Mouse (Mus musculus) cerebellum, adult 9-11 months (tissue): ENCODE results near the gene Ptprm.

Experiments
- DNase-seq: peaks from one replicate; pipeline ENCODE4 v3.0.0; 2022

The Ptprm gene

DNA sequence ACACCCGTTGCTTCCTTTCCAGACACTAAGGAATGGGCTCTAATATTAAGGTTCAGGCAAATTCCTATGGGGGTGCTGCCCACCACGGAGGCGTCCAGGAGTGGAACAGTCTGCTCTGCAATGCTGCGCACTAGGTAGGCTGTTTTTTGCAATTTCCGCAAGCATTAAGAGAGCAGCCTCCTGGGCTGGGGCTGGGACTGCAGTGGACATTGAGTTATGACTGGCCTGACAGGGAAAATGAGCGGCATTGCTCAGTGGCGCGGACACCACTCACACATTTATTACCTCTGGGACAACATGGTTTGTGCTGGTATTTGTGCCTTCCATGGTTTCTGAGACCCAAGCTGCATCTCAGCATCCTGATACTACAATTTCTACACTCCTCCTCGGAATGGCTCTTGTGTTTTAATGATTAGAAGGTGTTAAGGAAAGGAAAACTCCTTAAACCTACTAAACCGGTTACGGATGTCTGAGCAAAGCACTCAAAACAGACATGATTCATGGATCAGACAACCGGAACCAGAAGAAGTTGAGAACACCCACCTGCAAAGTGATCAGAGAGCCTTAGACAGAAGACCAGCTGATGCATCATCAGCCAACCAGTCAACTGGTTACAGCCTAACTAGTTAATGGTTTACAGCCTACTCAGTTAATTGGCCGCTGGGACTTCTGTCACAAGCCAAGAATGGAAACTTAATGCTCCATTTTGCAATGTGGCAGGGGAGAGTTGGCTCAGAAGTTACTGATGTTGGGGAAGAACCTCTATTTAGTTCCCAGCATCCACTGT is 76.9 kb downstream of the Ptprm start:
- no peak for DNase-seq

DNA sequence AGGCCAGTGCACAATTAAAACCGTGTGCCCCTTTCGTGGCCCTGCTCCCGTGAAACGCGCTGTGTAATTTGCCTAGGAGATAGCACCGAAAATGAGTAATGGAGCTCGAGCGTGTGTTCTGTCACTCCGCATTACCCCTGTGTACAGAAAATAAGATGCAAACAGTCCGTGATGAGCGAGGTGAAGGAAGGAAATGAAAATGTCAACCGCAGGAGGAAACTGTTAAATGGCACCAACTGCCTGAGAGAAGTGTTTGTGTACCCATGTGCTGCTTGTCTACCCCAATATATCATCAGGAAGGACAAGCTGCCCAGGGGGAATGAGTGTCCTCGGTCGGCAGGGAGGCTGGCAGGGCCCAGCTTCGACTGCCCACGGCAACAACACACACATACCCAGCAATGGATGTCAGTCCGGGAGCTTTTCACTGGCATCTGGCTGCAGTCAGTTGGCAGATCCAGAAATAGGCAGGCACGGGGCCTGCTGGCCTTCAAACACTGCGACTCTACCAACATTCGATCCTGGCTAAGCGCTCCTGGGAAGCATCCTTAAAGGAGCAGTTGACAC is 79.6 kb downstream of the Ptprm start:
- DNase-seq: peak; percentile 66

DNA sequence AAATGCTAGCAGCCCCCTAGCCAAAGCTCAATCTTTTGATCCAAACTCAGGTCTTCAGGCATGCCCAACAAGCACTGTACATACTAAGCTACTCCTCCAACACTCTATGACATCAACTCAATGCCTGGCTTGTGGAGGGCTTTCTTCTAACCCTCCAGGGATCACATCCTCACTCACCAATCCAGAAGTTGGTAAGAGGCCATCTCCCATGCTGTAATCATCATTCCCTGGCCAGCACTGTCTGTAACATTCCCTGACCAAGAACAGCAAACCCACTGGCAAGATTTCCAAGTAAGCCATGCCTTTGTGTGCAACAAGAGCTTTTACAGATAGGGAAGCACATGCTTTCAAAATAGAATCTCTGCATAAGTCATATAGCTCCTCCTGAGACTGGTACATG is 81.3 kb downstream of the Ptprm start:
- no peak for DNase-seq

DNA sequence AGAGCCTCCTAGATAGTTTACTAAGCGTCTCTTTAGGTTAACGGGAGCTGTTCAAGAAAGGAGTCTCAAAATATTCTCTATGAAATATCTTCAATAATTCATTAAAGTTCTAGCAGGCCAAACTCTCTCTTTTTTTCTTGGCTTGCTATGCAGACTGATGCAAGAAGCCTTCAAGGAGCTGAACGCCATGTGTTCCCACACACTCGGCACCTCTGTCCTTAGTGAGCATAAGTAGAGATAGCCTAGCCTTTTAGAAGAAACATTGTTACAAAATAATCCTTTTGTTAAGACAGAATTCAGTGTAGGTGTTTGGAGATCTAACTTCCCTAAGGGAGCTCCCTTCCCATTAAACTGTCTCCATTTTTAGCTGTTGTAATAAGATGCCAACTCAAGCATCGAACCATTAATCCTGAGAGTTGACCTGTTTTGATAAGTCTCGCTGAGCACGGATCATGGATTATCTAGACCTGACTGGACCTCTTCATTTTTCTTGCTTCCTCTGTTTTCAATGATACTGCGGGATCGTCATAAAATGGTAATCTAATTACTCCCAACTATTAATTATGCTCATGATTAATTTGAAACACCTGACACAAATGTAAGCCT is 85.7 kb downstream of the Ptprm start:
- DNase-seq: no peak

DNA sequence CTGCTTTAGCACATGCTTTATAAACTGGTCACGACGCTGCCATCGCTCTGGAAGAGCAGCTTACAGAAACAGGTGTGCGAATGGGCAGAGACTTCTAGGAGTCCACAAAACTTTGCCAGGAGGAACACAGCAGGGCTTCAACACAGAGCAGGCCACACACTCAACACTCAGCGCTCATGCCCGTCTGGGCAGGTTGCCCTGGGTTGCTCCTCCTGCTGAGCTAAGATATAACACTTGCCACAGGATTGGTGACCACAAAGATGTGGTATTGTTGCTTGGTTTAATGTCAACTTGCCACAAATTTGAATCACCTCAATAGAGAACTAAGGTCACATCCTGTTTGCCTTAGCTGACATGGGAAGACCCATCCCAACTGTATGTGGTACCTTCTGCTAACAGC is 88.0 kb downstream of the Ptprm start:
- no peak for DNase-seq

DNA sequence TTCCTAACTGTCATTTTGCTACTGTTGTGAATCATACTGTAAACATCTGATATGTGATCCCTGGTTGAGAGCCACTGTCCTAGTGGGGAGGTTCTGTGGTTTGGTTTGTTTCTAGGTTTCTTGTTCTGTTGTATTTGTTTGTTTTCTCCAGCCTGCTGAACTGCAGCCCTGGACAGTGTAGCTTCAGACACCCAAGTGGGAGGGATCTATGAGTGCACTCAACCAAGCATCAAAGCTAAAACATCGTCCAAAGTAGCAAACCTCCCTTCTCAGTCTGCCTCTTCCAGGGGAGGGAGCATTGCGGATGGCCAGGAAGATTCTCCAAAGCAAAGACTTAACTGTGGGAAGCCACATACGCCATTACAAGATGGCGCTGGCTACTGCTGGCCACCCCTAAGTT is 88.7 kb downstream of the Ptprm start:
- DNase-seq: no peak

DNA sequence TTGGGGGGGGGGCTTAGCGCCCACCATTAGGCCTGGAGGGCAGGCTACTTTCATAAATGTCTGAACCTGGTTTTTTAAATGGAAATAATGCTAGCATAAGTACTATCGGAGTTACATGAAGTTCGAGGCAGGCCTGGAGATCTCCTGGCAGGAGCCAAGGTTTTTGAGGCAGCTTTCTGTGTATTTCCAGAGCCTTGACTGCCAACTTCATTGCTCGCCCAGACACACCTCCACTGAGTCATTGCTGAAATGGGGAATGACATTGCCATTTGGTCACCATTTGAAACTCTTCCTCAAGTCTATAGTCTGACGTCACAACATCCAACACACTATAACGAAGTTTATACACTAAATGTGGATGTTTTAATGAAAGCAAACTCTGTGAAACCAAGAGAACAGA is 89.5 kb downstream of the Ptprm start:
- no peak for DNase-seq

DNA sequence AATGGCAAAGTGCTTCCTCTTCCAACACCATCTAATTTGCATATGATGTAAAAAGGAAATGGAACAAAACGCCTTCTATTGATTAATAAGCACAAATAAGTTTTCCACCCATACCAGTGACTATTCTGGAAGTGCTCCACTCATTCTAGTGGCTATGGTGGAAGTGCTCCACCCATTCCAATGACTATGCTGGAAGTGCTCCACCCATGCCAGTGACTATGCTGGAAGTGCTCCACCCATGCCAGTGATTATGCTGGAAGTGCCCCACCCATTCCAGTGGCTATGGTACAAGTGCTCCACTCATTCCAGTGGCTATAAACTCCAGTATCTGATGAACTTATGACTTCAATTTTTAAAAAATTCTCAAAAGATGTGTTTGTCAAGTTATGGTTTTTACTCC is 91.2 kb downstream of the Ptprm start:
- DNase-seq: no peak

DNA sequence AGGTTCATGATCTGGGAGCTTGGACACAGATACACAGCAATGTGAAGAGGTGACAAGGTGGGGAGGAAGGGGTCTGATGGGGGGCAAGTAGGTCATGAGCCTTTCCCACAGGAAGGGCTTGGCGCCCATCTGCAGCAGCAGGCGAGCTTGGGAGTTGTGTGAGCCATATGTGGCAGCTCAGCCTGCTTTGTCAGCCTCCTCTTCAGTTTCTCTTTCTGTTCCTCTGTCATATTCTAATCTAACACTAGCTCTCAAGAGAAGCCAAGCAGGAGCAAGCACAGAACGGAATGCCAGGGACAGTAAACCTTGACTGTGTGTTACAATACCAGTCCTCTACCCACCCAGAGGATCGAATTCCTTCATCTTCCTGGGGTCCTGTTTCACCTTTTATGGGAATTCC is 94.2 kb downstream of the Ptprm start:
- DNase-seq: no peak

DNA sequence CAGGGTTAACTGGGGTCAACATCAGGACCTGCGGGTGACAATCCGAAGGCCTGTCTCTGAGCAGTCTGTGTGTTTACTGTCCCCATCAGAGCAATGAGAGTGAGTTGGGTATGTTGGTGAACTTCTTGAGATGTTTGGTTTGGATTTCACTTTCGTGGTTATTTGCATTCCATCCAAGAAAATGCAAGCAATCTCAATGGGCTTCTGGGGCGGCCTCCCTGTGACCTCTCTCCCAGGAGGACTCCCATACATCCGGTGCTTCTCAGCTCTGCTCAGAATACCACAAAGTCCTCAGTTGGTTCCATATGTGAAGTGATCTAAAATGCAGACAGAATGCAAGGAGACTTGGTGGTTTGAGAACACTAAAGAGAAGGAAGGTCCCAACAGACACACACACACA is 96.5 kb downstream of the Ptprm start:
- no peak for DNase-seq

DNA sequence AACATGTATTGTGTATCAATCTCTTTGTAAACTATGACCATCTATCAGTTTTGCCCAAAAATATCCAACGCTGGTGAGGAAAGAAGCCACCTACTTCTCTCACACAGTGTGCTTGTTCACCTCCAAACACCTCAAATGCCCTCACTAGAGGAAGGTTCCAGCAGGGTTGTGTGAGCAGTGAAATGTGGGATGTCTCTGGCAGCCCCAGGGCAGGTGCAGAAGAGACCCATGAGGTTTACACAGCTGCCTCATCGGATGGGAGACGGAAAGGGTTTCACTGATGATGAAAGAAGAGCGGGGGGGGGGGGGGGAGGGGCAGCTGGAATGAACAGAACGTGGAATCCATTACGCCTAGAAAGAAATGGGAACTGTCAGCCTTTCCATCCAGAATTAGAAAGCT is 98.1 kb downstream of the Ptprm start:
- DNase-seq: no peak

DNA sequence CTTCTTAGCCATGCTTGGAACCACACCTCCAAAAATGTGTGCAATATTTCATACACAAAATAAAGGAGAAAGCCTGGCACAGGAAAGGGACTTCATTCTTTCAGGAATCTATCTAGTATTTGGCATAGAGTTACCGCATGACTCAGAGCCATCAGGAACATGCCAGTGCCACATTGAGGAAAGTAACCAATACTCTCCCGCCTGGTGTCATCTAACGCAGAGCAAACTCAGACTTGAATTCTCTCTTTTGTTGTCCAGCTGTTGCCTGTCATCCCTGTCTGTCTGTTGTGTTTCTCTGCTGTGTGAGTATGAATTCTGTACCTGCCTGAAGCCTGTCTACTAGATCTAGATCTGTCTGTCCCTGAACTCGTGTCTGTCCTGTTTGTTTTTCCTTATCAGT is 100.8 kb downstream of the Ptprm start:
- DNase-seq: no peak

DNA sequence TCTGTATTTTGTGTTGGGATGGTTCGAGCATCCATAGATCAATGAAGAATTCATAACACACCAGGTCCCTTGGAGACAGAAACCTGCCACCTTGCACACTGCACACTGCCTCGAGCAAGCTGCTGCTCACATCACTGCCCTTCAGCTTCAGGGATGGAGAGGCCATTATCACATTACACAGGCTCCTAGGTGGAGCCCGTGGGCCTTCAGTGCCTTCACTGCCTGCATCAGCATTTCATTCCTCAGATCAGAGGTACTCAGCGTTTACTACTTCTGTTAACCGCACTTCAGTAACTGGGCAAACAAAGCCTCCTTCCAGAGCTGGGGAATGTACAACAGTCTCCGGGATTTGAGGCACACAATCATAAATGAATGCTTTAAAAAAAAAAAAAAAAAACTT is 101.3 kb downstream of the Ptprm start:
- no peak for DNase-seq

DNA sequence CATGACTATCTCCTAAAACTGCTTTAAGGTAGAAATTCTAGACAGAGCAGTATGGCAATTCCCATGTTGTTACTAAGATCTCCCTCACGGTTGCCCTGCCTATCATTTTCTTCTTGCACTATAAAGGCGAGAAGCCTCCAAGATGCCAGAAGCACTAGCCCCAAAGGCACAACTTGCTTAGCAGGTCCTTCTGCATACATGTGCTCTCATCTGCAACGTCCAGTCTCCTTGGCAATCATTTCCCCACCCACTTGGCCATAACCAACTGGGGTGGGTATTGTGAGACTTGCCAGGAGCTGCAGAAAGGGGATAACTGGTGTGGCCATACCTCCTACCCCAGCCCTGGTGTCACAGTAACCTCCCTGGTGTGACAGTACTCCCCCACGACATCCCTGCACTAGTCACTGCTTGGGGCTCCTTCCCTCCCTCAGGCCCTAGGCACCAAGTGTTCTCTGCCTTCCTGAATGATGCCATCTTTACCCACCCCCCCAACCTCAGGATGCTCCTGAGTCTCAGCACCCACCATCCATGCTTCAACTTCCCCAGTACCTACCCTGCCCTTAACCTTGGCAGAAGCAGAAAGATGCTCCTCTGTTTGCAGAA is 108.9 kb downstream of the Ptprm start:
- DNase-seq: no peak

DNA sequence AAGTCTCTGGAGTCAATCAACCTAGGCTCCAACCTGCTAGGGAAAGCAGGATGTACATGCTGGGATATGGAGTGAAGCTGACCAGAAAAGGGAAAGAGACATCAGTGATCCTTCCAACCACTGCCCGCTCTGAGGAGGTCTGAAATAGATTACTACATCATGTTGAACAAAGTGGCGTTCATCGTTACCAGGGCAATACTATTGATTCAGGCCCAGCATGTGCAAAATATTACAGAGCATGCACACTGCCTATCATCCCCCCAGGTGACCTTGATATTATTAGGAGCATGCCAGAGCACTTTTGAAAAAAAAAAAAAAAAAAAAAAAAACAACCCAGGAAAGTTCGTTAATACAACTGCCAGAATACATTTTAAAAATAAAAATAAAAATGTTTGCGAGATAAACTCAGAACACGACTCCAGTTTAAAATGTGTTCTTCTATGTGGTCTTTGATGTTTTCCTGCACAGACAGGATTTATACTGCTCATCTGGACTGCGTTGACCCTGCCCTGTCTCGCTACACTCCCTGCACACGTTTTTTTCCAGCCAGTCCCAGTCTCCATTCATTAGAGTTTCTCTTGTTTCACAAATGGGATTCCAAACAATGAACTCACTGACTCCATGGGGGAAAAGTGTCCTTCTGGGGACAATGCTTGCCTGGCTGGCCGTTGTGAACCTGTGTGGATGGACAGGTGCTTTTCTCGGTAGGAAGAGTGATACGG is 111.3 kb downstream of the Ptprm start:
- DNase-seq: no peak

DNA sequence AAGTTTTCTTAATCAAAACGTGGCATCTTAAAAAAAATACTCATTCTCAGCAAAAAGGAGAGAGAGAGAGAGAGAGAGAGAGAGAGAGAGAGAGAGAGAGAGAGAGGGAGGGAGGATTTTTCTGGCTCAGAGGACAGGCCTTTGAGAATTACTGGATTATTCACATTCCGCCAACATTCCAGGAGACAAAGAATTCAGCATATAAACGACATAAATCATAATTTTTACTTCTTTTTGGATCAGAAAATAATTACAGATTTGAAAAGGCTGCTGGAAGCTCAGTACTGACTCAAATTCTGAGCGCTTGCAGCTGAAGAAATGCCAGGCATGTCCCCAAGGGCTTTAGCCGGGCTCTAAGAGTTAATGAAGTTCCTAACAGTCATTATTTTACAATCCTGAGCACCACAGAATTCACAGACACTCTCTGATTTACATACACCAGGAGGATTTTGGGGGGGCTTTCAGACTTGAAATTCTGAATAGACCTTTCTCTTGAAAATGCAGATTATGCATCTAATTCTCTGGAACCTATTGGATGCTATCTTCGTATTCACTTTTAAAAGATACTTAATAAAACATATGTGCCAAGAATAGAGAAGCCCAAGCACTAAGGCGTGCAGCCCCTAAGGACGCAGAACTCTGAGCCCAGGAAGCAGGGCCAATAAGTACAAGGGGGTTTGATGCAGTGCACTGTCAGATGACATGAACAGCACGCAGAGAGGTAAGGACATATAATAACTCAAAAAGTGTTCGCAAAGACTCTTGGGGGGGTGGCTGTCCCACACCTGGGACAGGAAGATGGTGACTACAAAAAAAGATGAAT is 112.1 kb downstream of the Ptprm start:
- DNase-seq: no peak

DNA sequence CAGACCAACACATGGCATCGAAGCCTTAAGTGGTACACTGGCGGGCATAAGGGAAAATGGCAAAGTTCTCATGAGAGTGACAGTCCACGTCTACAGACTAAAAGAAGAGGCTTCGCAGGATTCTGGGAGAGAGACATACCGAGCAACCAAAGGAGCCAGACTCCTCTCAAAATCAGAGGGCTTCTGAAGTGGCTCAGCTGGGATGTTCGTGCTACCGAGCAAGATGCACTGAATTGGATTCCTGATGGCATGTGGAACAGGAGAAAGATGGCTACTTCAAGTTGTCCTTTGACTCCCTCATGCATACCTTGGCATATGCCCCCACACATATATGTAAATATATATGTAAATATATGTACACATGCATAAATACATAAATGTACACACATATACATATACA is 115.4 kb downstream of the Ptprm start:
- DNase-seq: no peak

DNA sequence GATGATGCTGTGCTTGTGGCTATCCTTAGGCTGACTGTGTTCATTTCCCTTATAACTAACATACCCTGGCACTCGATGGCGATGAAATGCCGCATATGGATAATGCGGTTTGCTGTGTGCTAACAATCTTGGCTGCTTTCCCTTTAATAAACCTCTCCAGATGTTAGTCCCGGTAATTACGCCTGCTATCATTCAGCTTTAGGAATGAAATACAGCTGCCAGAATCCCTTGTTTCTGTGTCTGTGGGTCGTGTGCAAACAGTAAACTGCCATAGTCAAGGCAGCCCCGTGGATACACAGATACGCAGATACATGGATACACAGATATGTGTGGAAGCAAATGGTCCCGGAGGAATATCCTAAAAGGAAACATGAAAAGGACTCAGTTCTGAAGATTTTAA is 116.8 kb downstream of the Ptprm start:
- DNase-seq: no peak

DNA sequence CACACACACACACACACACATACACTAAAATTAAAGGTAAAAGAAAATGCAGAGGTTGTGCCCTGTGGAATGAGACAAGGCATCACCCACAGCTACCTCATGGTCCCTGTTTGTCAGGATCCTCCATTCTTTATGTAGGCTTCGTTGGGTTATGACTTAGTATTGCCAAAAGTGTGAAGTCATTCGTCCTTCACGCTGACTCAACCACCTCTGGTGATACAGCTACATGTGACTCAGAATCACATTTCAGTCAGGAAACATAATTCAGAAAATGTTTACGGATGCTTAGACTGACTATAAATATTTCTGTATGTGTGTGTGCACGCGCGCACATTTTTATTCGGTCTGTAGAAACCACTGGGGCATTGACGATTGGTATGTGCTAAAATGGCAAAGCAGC is 121.2 kb downstream of the Ptprm start:
- no peak for DNase-seq

DNA sequence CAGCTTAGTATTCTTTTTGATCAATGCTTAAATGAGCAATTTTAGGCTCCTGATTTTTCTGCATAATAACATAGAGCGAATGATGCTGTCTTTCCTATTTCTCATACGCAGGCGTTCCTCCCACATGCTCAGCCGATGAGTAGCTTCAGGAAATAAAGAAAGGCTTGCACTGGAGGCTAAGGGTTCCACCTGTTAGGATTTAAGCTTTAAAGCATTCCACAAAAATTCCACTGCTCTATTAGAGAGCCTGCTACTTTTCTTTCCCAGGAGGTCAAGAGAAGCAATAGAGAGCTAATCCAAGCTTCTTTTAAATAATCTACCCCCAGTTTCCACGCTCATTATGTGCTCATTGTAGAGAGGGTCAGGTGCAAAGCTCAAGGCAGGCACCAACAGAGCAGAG is 127.3 kb downstream of the Ptprm start:
- no peak for DNase-seq

DNA sequence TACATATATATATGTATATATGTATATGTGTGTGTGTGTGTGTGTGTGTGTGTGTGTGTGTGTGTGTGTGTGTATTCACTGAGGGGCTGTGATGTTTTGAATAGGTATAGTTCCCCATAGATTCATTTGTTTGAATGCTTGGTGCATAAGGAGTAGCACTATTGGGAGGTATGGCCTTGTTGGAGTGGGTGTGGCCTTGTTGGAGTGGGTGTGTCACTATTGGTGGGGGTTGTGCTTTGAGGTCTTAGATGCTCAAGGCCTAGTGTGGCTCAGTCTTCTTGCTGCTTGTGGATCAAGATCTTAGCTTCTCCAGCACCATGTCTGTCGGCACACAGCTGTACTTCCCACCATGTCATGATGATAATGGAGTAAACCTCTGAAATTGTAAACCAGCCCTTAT is 138.9 kb downstream of the Ptprm start:
- DNase-seq: no peak

DNA sequence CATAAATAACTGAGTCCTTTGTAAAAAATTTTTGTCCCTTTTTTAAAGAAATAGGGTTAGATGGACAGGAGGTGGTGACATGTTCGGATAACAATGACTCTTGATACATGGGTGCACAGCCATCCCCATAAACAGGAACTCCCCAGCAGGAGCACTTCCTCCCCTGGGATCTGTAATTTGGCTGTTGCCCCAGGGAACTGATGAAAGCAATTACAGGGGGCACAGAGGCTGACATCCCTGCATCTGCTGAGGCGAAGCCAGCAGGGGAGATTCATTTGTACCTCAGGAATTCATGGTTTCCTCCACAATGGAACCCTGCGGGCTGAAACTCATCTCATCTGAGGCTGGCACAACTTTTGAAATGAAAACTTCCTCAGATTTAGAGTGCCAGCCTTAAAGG is 140.5 kb downstream of the Ptprm start:
- DNase-seq: no peak
